Mouse (Mus musculus): ENCODE data around the gene Krtap4-6. TPM values are rescaled to one million over a fixed set of nuclear protein-coding genes. Genes with fewer than 3 reads are reported as not detected.

The Krtap4-6 gene
- not detected for polyA plus RNA-seq (2014; fragmentation: Illumina TruSeq; extraction: RNeasy Lipid Tissue Mini Kit (QIAGEN cat#74804); ENCODE audit: low read depth, low replicate concordance)

DNA sequence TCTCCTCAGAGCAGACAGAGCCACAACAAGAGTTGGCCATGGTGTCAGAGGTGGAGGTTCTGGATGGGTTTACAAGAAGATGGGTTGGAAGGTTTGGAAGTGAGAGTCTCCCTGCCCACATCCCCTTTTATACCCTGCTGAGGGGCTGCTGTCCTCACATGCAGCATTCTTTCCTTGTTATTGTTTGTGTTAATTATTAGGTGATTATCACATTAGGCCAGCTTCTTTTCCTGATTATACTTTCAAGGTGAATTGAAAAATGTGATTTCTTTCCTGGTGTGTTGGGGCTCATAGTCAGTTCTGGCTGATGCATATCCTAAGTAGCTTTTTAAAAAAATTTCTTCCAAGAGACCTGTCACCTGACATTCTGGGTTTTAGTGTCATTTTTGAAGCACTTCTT is at the start of gene Krtap4-6:
Gene Krtap4-6 (minus strand): TSS at position 101 of the 400 bp plus-strand sequence.

DNA sequence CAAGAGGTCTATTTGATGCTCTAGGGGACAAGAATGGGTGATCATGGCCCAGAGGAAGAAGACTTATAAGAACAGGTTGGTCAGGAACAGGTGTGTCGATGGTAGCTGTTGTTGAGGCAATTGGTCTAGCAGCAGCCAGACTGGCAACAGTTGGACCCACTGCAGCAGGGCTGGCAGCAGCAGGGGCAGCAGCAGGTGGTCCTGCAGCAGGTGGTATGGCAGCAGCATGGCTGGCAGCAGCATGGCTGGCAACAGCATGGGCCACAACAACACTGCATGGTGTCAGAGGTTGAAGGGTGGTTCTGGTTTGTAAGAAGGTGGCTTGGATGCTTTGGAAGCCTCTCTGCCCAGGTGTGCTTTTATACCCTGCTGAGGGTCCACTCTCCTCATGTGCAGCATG is 24.7 kb upstream of the Krtap4-6 start, which contains the start of gene Gm14190:
Gene Gm14190 (minus strand): TSS at position 278 of the 400 bp plus-strand sequence.

DNA sequence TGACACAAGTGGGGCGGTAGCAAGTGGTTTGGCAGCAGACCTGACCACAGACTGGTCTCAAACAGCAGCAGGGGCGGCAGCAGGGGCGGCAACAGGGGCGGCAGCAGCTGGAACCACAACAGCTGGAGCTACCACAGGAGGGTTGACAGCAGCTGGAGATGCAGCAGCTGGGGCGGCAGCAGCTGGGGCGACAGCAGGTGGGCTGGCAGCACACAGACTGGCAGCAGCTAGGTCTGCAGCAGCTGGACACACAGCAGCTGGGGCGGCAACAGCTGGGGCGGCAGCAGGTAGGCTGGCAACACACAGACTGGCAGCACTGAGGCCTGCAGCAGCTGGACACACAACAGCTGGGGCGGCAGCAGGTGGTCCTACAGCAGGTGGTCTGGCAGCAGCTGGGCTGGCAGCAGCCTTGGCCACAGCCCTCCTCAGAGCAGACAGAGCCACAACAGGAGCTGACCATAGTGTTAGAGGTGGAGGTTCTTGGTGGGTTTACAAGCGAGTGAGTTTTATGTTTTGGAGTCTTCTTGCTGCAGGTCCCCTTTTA is 7.2 kb downstream of the Krtap4-6 start, which contains the start of gene Gm11563:
Gene Gm11563 (minus strand): TSS at position 494 of the 544 bp plus-strand sequence.

DNA sequence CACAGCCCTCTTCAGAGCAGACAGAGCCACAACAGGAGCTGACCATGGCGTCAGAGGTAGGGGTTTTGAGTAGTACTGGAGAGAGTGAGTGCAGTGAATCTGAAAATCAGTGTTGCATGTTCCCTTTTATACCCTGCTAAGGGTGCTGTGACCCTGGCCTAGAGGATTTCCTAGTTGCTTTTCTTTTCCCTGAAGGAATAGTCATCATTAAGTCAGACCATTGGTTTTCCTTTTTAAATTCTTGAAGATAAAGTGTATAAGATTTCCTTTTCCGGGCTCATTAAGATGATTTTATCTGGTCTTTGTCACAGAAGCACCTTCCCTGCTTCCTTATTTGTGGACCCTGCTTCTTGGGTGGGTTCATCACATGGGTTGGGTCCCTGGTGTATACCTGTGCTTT is 15.6 kb downstream of the Krtap4-6 start, which contains the start of gene Gm11555:
Gene Gm11555 (minus strand): TSS at position 101 of the 400 bp plus-strand sequence.

DNA sequence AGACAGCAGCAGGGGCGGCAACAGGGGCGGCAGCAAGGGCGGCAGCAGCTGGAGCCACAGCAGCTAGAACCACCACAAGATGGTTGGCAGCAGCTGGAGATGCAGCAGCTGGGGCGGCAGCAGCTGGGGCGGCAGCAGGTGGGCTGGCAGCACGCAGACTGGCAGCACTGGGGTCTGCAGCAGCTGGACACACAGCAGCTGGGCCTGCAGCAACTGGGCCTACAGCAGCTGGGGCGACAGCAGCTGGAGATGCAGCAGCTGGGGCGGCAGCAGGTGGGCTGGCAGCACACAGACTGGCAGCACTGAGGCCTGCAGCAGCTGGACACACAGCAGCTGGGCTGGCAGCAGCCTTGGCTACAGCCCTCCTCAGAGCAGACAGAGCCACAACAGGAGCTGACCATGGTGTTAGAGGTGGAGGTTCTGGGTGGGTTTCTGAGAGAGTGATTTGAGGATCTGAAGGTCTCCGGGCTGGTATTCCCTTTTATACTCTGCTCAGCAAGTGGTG is 22.1 kb downstream of the Krtap4-6 start, which contains the start of gene Krtap4-7:
Gene Krtap4-7 (minus strand): TSS at position 455 of the 505 bp plus-strand sequence.

DNA sequence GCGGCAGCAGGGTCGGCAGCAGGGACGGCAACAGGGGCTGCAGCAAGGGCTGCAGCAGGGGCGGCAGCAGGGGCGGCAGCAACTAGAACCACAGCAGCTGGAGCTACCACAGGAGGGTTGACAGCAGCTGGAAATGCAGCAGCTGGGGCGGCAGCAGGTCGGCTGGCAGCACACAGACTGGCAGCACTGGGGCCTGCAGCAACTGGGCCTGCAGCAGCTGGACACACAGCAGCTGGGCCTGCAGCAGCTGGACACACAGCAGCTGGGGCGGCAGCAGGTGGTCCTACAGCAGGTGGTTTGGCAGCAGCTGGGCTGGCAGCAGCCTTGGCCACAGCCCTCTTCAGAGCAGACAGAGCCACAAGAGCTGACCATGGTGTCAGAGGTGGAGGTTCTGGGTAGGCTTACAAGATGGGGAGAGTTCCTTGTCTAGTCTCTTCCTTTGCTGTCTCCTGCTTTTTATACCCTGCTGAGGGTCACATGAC is 31.1 kb downstream of the Krtap4-6 start, which contains the start of gene Krtap4-2:
Gene Krtap4-2 (minus strand): TSS at position 432 of the 482 bp plus-strand sequence.

GRCm38 (mm10) chr11:99628138-99628537 is 37.6 kb downstream of the Krtap4-6 start, which contains the start of gene Krtap4-1:
TSS of gene Krtap4-1 (minus strand) at chr11:99628238.

GRCm38 (mm10) chr11:99620335-99620734 is 45.4 kb downstream of the Krtap4-6 start, which contains the start of gene Gm11562:
TSS of gene Gm11562 (minus strand) at chr11:99620435.

Other genes with a start within 250 kb of the Krtap4-6 start
- gene Krt12, start 243.7 kb downstream of the Krtap4-6 start, polyA plus RNA-seq (2014; fragmentation: Illumina TruSeq; extraction: RNeasy Lipid Tissue Mini Kit (QIAGEN cat#74804); ENCODE audit: low read depth, low replicate concordance) = not detected
- 0.77 TPM for gene Krt20, start 227.8 kb downstream of the Krtap4-6 start, polyA plus RNA-seq (2014; fragmentation: Illumina TruSeq; extraction: RNeasy Lipid Tissue Mini Kit (QIAGEN cat#74804); ENCODE audit: low read depth, low replicate concordance)
- gene Krt23, start 172.8 kb downstream of the Krtap4-6 start, polyA plus RNA-seq (2014; fragmentation: Illumina TruSeq; extraction: RNeasy Lipid Tissue Mini Kit (QIAGEN cat#74804); ENCODE audit: low read depth, low replicate concordance) = 62.3 TPM
- not detected for gene Krt39, start 144.6 kb downstream of the Krtap4-6 start, polyA plus RNA-seq (2014; fragmentation: Illumina TruSeq; extraction: RNeasy Lipid Tissue Mini Kit (QIAGEN cat#74804); ENCODE audit: low read depth, low replicate concordance)
- not detected for gene Krt40, start 122.8 kb downstream of the Krtap4-6 start, polyA plus RNA-seq (2014; fragmentation: Illumina TruSeq; extraction: RNeasy Lipid Tissue Mini Kit (QIAGEN cat#74804); ENCODE audit: low read depth, low replicate concordance)
- gene Krtap3-3, start 115.1 kb downstream of the Krtap4-6 start, polyA plus RNA-seq (2014; fragmentation: Illumina TruSeq; extraction: RNeasy Lipid Tissue Mini Kit (QIAGEN cat#74804); ENCODE audit: low read depth, low replicate concordance) = 0.48 TPM
- not detected for gene Krtap3-2, start 109.1 kb downstream of the Krtap4-6 start, polyA plus RNA-seq (2014; fragmentation: Illumina TruSeq; extraction: RNeasy Lipid Tissue Mini Kit (QIAGEN cat#74804); ENCODE audit: low read depth, low replicate concordance)
- gene Gm11939, start 106.5 kb downstream of the Krtap4-6 start, polyA plus RNA-seq (2014; fragmentation: Illumina TruSeq; extraction: RNeasy Lipid Tissue Mini Kit (QIAGEN cat#74804); ENCODE audit: low read depth, low replicate concordance) = not detected
- not detected for gene Krtap3-1, start 99.3 kb downstream of the Krtap4-6 start, polyA plus RNA-seq (2014; fragmentation: Illumina TruSeq; extraction: RNeasy Lipid Tissue Mini Kit (QIAGEN cat#74804); ENCODE audit: low read depth, low replicate concordance)
- not detected for gene Krtap1-5, start 84.9 kb downstream of the Krtap4-6 start, polyA plus RNA-seq (2014; fragmentation: Illumina TruSeq; extraction: RNeasy Lipid Tissue Mini Kit (QIAGEN cat#74804); ENCODE audit: low read depth, low replicate concordance)
- gene Krtap1-4, start 82.3 kb downstream of the Krtap4-6 start, polyA plus RNA-seq (2014; fragmentation: Illumina TruSeq; extraction: RNeasy Lipid Tissue Mini Kit (QIAGEN cat#74804); ENCODE audit: low read depth, low replicate concordance) = not detected
- gene Krtap1-3, start 74.6 kb downstream of the Krtap4-6 start, polyA plus RNA-seq (2014; fragmentation: Illumina TruSeq; extraction: RNeasy Lipid Tissue Mini Kit (QIAGEN cat#74804); ENCODE audit: low read depth, low replicate concordance) = not detected
- gene Krtap9-3, start 67.9 kb downstream of the Krtap4-6 start, polyA plus RNA-seq (2014; fragmentation: Illumina TruSeq; extraction: RNeasy Lipid Tissue Mini Kit (QIAGEN cat#74804); ENCODE audit: low read depth, low replicate concordance) = not detected
- gene Gm11938, start 62.7 kb downstream of the Krtap4-6 start, polyA plus RNA-seq (2014; fragmentation: Illumina TruSeq; extraction: RNeasy Lipid Tissue Mini Kit (QIAGEN cat#74804); ENCODE audit: low read depth, low replicate concordance) = not detected
- gene Gm11937, start 55.8 kb downstream of the Krtap4-6 start, polyA plus RNA-seq (2014; fragmentation: Illumina TruSeq; extraction: RNeasy Lipid Tissue Mini Kit (QIAGEN cat#74804); ENCODE audit: low read depth, low replicate concordance) = not detected
- not detected for gene Krtap2-4, start 51.1 kb downstream of the Krtap4-6 start, polyA plus RNA-seq (2014; fragmentation: Illumina TruSeq; extraction: RNeasy Lipid Tissue Mini Kit (QIAGEN cat#74804); ENCODE audit: low read depth, low replicate concordance)
- not detected for gene Gm11562, start 45.5 kb downstream of the Krtap4-6 start, polyA plus RNA-seq (2014; fragmentation: Illumina TruSeq; extraction: RNeasy Lipid Tissue Mini Kit (QIAGEN cat#74804); ENCODE audit: low read depth, low replicate concordance)
- gene Krtap4-1, start 37.7 kb downstream of the Krtap4-6 start, polyA plus RNA-seq (2014; fragmentation: Illumina TruSeq; extraction: RNeasy Lipid Tissue Mini Kit (QIAGEN cat#74804); ENCODE audit: low read depth, low replicate concordance) = not detected
- gene Krtap4-2, start 30.9 kb downstream of the Krtap4-6 start, polyA plus RNA-seq (2014; fragmentation: Illumina TruSeq; extraction: RNeasy Lipid Tissue Mini Kit (QIAGEN cat#74804); ENCODE audit: low read depth, low replicate concordance) = not detected
- not detected for gene Krtap4-7, start 21.9 kb downstream of the Krtap4-6 start, polyA plus RNA-seq (2014; fragmentation: Illumina TruSeq; extraction: RNeasy Lipid Tissue Mini Kit (QIAGEN cat#74804); ENCODE audit: low read depth, low replicate concordance)
- gene Gm11555, start 15.7 kb downstream of the Krtap4-6 start, polyA plus RNA-seq (2014; fragmentation: Illumina TruSeq; extraction: RNeasy Lipid Tissue Mini Kit (QIAGEN cat#74804); ENCODE audit: low read depth, low replicate concordance) = not detected
- not detected for gene Gm11563, start 7.0 kb downstream of the Krtap4-6 start, polyA plus RNA-seq (2014; fragmentation: Illumina TruSeq; extraction: RNeasy Lipid Tissue Mini Kit (QIAGEN cat#74804); ENCODE audit: low read depth, low replicate concordance)
- not detected for gene Gm14190, start 24.8 kb upstream of the Krtap4-6 start, polyA plus RNA-seq (2014; fragmentation: Illumina TruSeq; extraction: RNeasy Lipid Tissue Mini Kit (QIAGEN cat#74804); ENCODE audit: low read depth, low replicate concordance)
- gene Gm14180, start 68.3 kb upstream of the Krtap4-6 start, polyA plus RNA-seq (2014; fragmentation: Illumina TruSeq; extraction: RNeasy Lipid Tissue Mini Kit (QIAGEN cat#74804); ENCODE audit: low read depth, low replicate concordance) = not detected
- gene Gm11595, start 107.0 kb upstream of the Krtap4-6 start, polyA plus RNA-seq (2014; fragmentation: Illumina TruSeq; extraction: RNeasy Lipid Tissue Mini Kit (QIAGEN cat#74804); ENCODE audit: low read depth, low replicate concordance) = not detected
- not detected for gene Krtap4-8, start 114.7 kb upstream of the Krtap4-6 start, polyA plus RNA-seq (2014; fragmentation: Illumina TruSeq; extraction: RNeasy Lipid Tissue Mini Kit (QIAGEN cat#74804); ENCODE audit: low read depth, low replicate concordance)
- not detected for gene Krtap4-9, start 119.2 kb upstream of the Krtap4-6 start, polyA plus RNA-seq (2014; fragmentation: Illumina TruSeq; extraction: RNeasy Lipid Tissue Mini Kit (QIAGEN cat#74804); ENCODE audit: low read depth, low replicate concordance)
- gene Gm11596, start 127.5 kb upstream of the Krtap4-6 start, polyA plus RNA-seq (2014; fragmentation: Illumina TruSeq; extraction: RNeasy Lipid Tissue Mini Kit (QIAGEN cat#74804); ENCODE audit: low read depth, low replicate concordance) = not detected
- not detected for gene Gm11569, start 133.0 kb upstream of the Krtap4-6 start, polyA plus RNA-seq (2014; fragmentation: Illumina TruSeq; extraction: RNeasy Lipid Tissue Mini Kit (QIAGEN cat#74804); ENCODE audit: low read depth, low replicate concordance)
- not detected for gene Gm11554, start 138.5 kb upstream of the Krtap4-6 start, polyA plus RNA-seq (2014; fragmentation: Illumina TruSeq; extraction: RNeasy Lipid Tissue Mini Kit (QIAGEN cat#74804); ENCODE audit: low read depth, low replicate concordance)
- gene Krtap4-13, start 143.9 kb upstream of the Krtap4-6 start, polyA plus RNA-seq (2014; fragmentation: Illumina TruSeq; extraction: RNeasy Lipid Tissue Mini Kit (QIAGEN cat#74804); ENCODE audit: low read depth, low replicate concordance) = not detected
- gene Gm11564, start 149.7 kb upstream of the Krtap4-6 start, polyA plus RNA-seq (2014; fragmentation: Illumina TruSeq; extraction: RNeasy Lipid Tissue Mini Kit (QIAGEN cat#74804); ENCODE audit: low read depth, low replicate concordance) = not detected
- gene 2300003K06Rik, start 172.1 kb upstream of the Krtap4-6 start, polyA plus RNA-seq (2014; fragmentation: Illumina TruSeq; extraction: RNeasy Lipid Tissue Mini Kit (QIAGEN cat#74804); ENCODE audit: low read depth, low replicate concordance) = not detected
- gene Krtap4-16, start 185.6 kb upstream of the Krtap4-6 start, polyA plus RNA-seq (2014; fragmentation: Illumina TruSeq; extraction: RNeasy Lipid Tissue Mini Kit (QIAGEN cat#74804); ENCODE audit: low read depth, low replicate concordance) = not detected
- gene Gm11568, start 192.0 kb upstream of the Krtap4-6 start, polyA plus RNA-seq (2014; fragmentation: Illumina TruSeq; extraction: RNeasy Lipid Tissue Mini Kit (QIAGEN cat#74804); ENCODE audit: low read depth, low replicate concordance) = not detected
- not detected for gene Gm11559, start 198.5 kb upstream of the Krtap4-6 start, polyA plus RNA-seq (2014; fragmentation: Illumina TruSeq; extraction: RNeasy Lipid Tissue Mini Kit (QIAGEN cat#74804); ENCODE audit: low read depth, low replicate concordance)
- not detected for gene Krtap9-1, start 207.4 kb upstream of the Krtap4-6 start, polyA plus RNA-seq (2014; fragmentation: Illumina TruSeq; extraction: RNeasy Lipid Tissue Mini Kit (QIAGEN cat#74804); ENCODE audit: low read depth, low replicate concordance)
- not detected for gene Gm11567, start 213.2 kb upstream of the Krtap4-6 start, polyA plus RNA-seq (2014; fragmentation: Illumina TruSeq; extraction: RNeasy Lipid Tissue Mini Kit (QIAGEN cat#74804); ENCODE audit: low read depth, low replicate concordance)
- not detected for gene Krtap31-1, start 242.0 kb upstream of the Krtap4-6 start, polyA plus RNA-seq (2014; fragmentation: Illumina TruSeq; extraction: RNeasy Lipid Tissue Mini Kit (QIAGEN cat#74804); ENCODE audit: low read depth, low replicate concordance)
- not detected for gene Gm11565, start 248.8 kb upstream of the Krtap4-6 start, polyA plus RNA-seq (2014; fragmentation: Illumina TruSeq; extraction: RNeasy Lipid Tissue Mini Kit (QIAGEN cat#74804); ENCODE audit: low read depth, low replicate concordance)